Mouse (Mus musculus): ENCODE results near the gene Zpld1. TPM values are rescaled to one million over a fixed set of nuclear protein-coding genes. Genes with fewer than 3 reads are reported as not detected.

The Zpld1 gene
- polyA plus RNA-seq, 1 experiment, result not detected

DNA sequence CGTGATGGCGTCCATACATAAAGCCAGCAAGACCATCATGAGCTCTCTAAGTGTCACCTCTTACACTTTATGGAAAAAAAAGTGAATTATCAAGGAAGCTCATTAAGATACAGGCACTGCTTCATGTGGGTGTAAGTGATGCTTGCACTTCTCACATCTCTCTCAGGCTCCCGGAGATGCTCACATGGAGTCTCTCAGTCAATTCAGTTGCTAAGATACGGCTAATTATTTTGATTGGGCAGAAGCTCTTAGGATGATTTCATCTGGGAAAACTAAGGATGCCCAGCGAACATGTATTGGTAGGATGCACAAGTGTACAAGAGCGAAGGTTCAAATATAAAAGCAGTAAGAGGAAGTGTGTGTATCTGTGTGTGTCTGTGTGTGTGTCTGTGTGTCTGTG is 38.1 kb downstream of the Zpld1 start:
- TF ChIP-seq CTCF (IDR thresholded peaks at IDR 0.05; ENCODE audit: low read depth, low read length), result no peak
- TF ChIP-seq POLR2A (IDR thresholded peaks at IDR 0.05; ENCODE audit: borderline replicate concordance, low read depth, low read length), result no peak
- no peak overlapping the region for H3K4me3 ChIP-seq (ENCODE audit: insufficient read depth, low read length)
- H3K27ac ChIP-seq (ENCODE audit: insufficient read depth, low read depth, low read length), result no peak overlapping the region
- H3K4me1 ChIP-seq (ENCODE audit: control insufficient read depth, insufficient read depth, low read length), result no peaks in the 10 kb centered on the region

DNA sequence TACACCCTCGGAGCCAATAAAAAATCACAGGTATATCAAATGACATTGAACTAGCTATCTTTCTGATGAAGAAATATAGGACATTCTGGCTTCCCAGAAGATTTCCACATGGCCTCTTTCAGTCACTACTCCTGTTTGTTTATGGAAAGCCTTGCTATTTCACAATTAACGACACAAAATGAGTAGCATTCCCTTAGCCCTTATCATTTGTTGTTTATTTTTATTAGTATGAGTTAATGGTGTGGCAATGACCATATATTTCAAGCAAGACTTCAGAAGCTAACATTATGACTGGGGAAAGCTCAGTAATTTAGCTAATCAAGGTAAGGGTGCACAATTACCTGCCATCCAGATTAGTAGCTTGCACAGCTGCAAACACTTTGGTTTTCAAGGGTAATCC is 56.8 kb downstream of the Zpld1 start:
- TF ChIP-seq CTCF (IDR thresholded peaks at IDR 0.05; ENCODE audit: low read depth, low read length) (no peak), POLR2A (IDR thresholded peaks at IDR 0.05; ENCODE audit: borderline replicate concordance, low read depth, low read length) (no peak)
- H3K27ac ChIP-seq (ENCODE audit: insufficient read depth, low read depth, low read length), result no peak overlapping the region
- no peaks in the 10 kb centered on the region for H3K4me1 ChIP-seq (ENCODE audit: control insufficient read depth, insufficient read depth, low read length)
- no peak overlapping the region for H3K4me3 ChIP-seq (ENCODE audit: insufficient read depth, low read length)

DNA sequence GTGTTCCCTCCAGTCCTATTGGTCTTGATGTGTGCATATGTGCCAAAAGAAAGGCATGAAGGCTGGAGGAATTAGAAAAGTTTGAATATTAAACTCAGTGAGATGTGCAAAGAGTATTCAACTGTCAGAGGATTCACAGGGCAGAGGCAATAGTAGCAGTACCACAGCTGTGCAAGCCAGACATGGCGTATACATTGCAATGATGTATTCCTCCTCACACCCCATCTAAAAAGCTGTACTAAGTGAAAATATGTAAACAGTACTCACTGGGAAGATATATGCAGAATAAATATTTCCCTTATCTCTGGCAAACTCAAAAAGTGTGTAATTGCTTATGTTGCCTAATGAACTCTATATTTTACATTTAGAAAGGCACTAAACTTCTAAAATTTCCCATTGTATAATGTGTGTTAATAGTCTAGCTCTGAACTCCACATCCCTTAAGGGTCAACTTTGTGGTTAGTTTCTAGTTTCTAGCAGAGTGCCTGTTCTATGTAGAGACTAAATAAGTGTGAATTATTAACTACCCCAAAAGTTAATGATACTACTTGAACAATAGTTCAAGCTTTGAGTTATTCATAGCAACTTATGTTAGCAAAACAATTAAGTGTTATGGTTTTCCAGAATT is 68.7 kb downstream of the Zpld1 start:
- H3K4me3 ChIP-seq (ENCODE audit: insufficient read depth, low read length), result no peak overlapping the region

GRCm38 (mm10) chr16:55203945-55204344 is 93.8 kb downstream of the Zpld1 start:
- H3K27ac ChIP-seq (ENCODE audit: insufficient read depth, low read depth, low read length), result no peak overlapping the region
- no peak for TF ChIP-seq POLR2A (IDR thresholded peaks at IDR 0.05; ENCODE audit: borderline replicate concordance, low read depth, low read length)
- no peak for TF ChIP-seq CTCF (IDR thresholded peaks at IDR 0.05; ENCODE audit: low read depth, low read length)
- no peaks in the 10 kb centered on the region for H3K4me1 ChIP-seq (ENCODE audit: control insufficient read depth, insufficient read depth, low read length)
- H3K4me3 ChIP-seq (ENCODE audit: insufficient read depth, low read length), result no peak overlapping the region

More for the DNA sequence above, 68.7 kb downstream of the Zpld1 start:
- TF ChIP-seq CTCF (IDR thresholded peaks at IDR 0.05; ENCODE audit: low read depth, low read length) (no peak), POLR2A (IDR thresholded peaks at IDR 0.05; ENCODE audit: borderline replicate concordance, low read depth, low read length) (no peak)
- H3K4me1 ChIP-seq (ENCODE audit: control insufficient read depth, insufficient read depth, low read length), result no peaks in the 10 kb centered on the region
- H3K27ac ChIP-seq (ENCODE audit: insufficient read depth, low read depth, low read length), result no peak overlapping the region

- H3K4me3 ChIP-seq (ENCODE audit: insufficient read depth, low read length), result no peak overlapping the region
- H3K4me1 ChIP-seq (ENCODE audit: control insufficient read depth, insufficient read depth, low read length), result no peaks in the 10 kb centered on the region
- TF ChIP-seq POLR2A (IDR thresholded peaks at IDR 0.05; ENCODE audit: borderline replicate concordance, low read depth, low read length) (no peak), CTCF (IDR thresholded peaks at IDR 0.05; ENCODE audit: low read depth, low read length) (no peak)
- no peak overlapping the region for H3K27ac ChIP-seq (ENCODE audit: insufficient read depth, low read depth, low read length)
Observed at GRCm38 (mm10) chr16:55190397-55190796, 107.4 kb downstream of the Zpld1 start.

DNA sequence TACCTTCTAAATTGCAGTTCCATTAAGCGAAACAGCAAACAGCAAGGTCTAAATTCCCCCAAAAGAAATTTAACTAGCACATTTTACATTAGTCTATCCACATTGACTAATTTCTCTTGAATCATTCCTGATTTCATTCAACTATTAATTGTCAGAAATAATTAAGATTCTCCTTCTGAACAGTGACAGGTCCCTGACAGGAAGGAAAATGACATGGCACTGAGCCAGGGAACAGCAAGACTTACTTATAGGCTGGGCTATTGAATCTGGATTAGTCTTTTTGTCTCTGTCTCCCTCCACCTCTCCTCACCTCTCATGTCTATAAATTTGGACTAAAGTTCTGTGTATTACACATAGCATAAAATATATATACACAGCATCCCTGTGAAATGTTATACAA is 112.4 kb downstream of the Zpld1 start:
- no peaks in the 10 kb centered on the region for H3K4me1 ChIP-seq (ENCODE audit: control insufficient read depth, insufficient read depth, low read length)
- TF ChIP-seq POLR2A (IDR thresholded peaks at IDR 0.05; ENCODE audit: borderline replicate concordance, low read depth, low read length), result no peak
- no peak for TF ChIP-seq CTCF (IDR thresholded peaks at IDR 0.05; ENCODE audit: low read depth, low read length)
- no peak overlapping the region for H3K4me3 ChIP-seq (ENCODE audit: insufficient read depth, low read length)
- H3K27ac ChIP-seq (ENCODE audit: insufficient read depth, low read depth, low read length), result no peak overlapping the region
